Mouse (Mus musculus) liver, embryonic 14.5 days (tissue): Measurements from ENCODE around the gene Tsr2. TPM values are rescaled to one million over a fixed set of nuclear protein-coding genes. Genes with fewer than 3 reads are reported as not detected.
A peak's percentile ranks its signal among the peaks of the same experiment; 100 is the strongest.

Experiments
- ATAC-seq: fragments of 200-750 bp; cut with Nextera tagmentation; 2 replicates; pipeline ENCODE4 v1.8.0; 2017; ENCODE audit warnings: moderate number of reproducible peaks, mild to moderate bottlenecking, moderate library complexity; ENCODE audit not compliant: insufficient read depth
- DNase-seq, 3 experiments: peaks; one replicate each; pipeline ENCODE4 v3.0.0-alpha.2; 2012 to 2013; ENCODE audit warnings: low read depth in 3 of 3, low spot score in 3 of 3
- H3K27ac ChIP-seq: fragments of 300-500 bp; sonication (generic); 2 replicates; pipeline ENCODE4 v1.5.1; 2014; ENCODE audit warnings: moderate library complexity, mild to moderate bottlenecking, control low read depth, inconsistent platforms
- H3K27me3 ChIP-seq: fragments of 300-500 bp; sonication (generic); 2 replicates; pipeline ENCODE4 v1.6.1; 2014; ENCODE audit warnings: mild to moderate bottlenecking, low read length, moderate library complexity; ENCODE audit not compliant: control insufficient read depth, insufficient read depth
- H3K36me3 ChIP-seq: fragments of 300-500 bp; sonication (generic); replicated peaks from 2 replicates; pipeline ENCODE4 v1.6.1; 2014; ENCODE audit warnings: low read depth; ENCODE audit not compliant: control insufficient read depth, insufficient read depth
- H3K4me1 ChIP-seq, 2 experiments: fragments of 200-500 bp in 1 of 2; fragments of 300-500 bp in 1 of 2; sonication (generic) in 1 of 2; replicated peaks; 2 replicates each; pipeline ENCODE4 v1.6.1; 2012 to 2014; ENCODE audit warnings: antibody characterized with exemption in 1 of 2, inconsistent platforms in 1 of 2, low read length in 1 of 2; ENCODE audit not compliant: control insufficient read depth in 2 of 2, insufficient read depth in 2 of 2
- H3K4me2 ChIP-seq: fragments of 300-500 bp; sonication (generic); 2 replicates; pipeline ENCODE4 v1.6.1; 2014; ENCODE audit warnings: low read depth, mild to moderate bottlenecking, control low read depth, moderate library complexity
- H3K4me3 ChIP-seq, 2 experiments: fragments of 200-500 bp in 1 of 2; fragments of 300-500 bp in 1 of 2; sonication (generic) in 1 of 2; 2 replicates each; pipeline ENCODE4 v1.5.1; 2012 to 2014; ENCODE audit warnings: low read depth in 2 of 2, low read length in 2 of 2, mild to moderate bottlenecking in 2 of 2, control low read depth in 1 of 2, inconsistent platforms in 1 of 2, moderate library complexity in 1 of 2; ENCODE audit not compliant: insufficient read depth in 1 of 2
- H3K9ac ChIP-seq: fragments of 300-500 bp; sonication (generic); replicated peaks from 2 replicates; pipeline ENCODE4 v1.6.1; 2014; ENCODE audit warnings: mild to moderate bottlenecking, control low read depth, moderate library complexity
- H3K9me3 ChIP-seq: fragments of 300-500 bp; sonication (generic); 2 replicates; pipeline ENCODE4 v1.6.1; 2016; ENCODE audit warnings: low read length, mixed read lengths; ENCODE audit not compliant: control insufficient read depth
- CTCF ChIP-seq: IDR thresholded peaks from 2 replicates; pipeline ENCODE4 v1.5.1; 2016; ENCODE audit warnings: antibody characterized with exemption, low read depth, control low read depth
- EP300 ChIP-seq: IDR thresholded peaks from 2 replicates; pipeline ENCODE4 v1.6.1; 2016; ENCODE audit warnings: antibody characterized with exemption, low read depth
- WGBS: fragments of 180-500 bp; shearing (Covaris S2); extraction: QIAGEN DNeasy Blood & Tissue Kit; methylation state at CpG from one replicate; pipeline ENCODE4 v1.1.7; 2014; ENCODE audit not compliant: insufficient replicate concordance; 5-methylcytosine and 5-hydroxymethylcytosine counted together
- polyA plus RNA-seq, 2 experiments: library from polyadenylated mRNA; depleted of rRNA in 1 of 2; stranded (reverse) in 1 of 2; unstranded in 1 of 2; fragments of >200 nt; fragmentation: Nextera tagmentation in 1 of 2; extraction: Ambion mirVana in 1 of 2; gene quantifications; 2 replicates each; pipeline versions ENCODE4 v1.2.1 to v1.2.3; 2012 to 2014

Gene Tsr2
- polyA plus RNA-seq, 2 experiments: 8.1 to 11.4 TPM

- peak overlapping the region; percentile 51 to 52 for H3K4me3 ChIP-seq
- peak; percentile 55 for ATAC-seq
- H3K4me1 ChIP-seq: no peaks in the 10 kb centered on the region
- H3K27ac ChIP-seq: no peak overlapping the region
- DNase-seq: peak in 1 of 3 experiments; percentile 12
- no peak overlapping the region for H3K9ac ChIP-seq
- H3K27me3 ChIP-seq: peaks cover 22% of the 10 kb centered on the region
- WGBS: 15% methylated on average over 32 of the region's 62 CpGs
- TF ChIP-seq EP300: no peak
- no peak for TF ChIP-seq CTCF
- peak overlapping the region; percentile 50 for H3K4me2 ChIP-seq
- no peaks in the 10 kb centered on the region for H3K9me3 ChIP-seq
- no peaks in the 10 kb centered on the region for H3K36me3 ChIP-seq
Observed at GRCm38 (mm10) chrX:151046777-151047430, 49.4 kb downstream of the Tsr2 start.

- Histone ChIP-seq H3K4me3 (peak overlapping the region in 1 of 2 experiments; percentile 51; a peak in 1 of 4 replicates), H3K27me3 (peaks cover 22% of the 10 kb centered on the region)
- WGBS: 44% methylated on average over 11 of the region's 11 CpGs
Observed at GRCm38 (mm10) chrX:151046321-151046720, 50.0 kb downstream of the Tsr2 start.

GRCm38 (mm10) chrX:151045850-151046249 is 50.5 kb downstream of the Tsr2 start, which contains the start of gene Fgd1:
Fgd1 (plus strand) TSS chrX:151046150.
- no peaks in the 10 kb centered on the region for H3K4me1 ChIP-seq
- H3K4me2 ChIP-seq: peak within 1 kb of the TSS; percentile 50
- ATAC-seq (no peak), DNase-seq (no peak)
- H3K4me3 ChIP-seq: peak within 1 kb of the TSS; percentile 51 to 52
- no peaks in the 10 kb centered on the region for H3K36me3 ChIP-seq
- no peak within 1 kb of the TSS for H3K27ac ChIP-seq
- no peak for TF ChIP-seq CTCF
- peaks cover 22% of the 10 kb centered on the region for H3K27me3 ChIP-seq
- H3K9me3 ChIP-seq: no peaks in the 10 kb centered on the region
- WGBS: 77% methylated on average over 8 of the region's 8 CpGs
- H3K9ac ChIP-seq: no peak within 1 kb of the TSS

More at GRCm38 (mm10) chrX:151046321-151046720, 50.0 kb downstream of the Tsr2 start:
- no peak for DNase-seq
- no peak overlapping the region for H3K9ac ChIP-seq
- TF ChIP-seq CTCF (no peak), EP300 (no peak)
- H3K9me3 ChIP-seq: no peaks in the 10 kb centered on the region
- no peaks in the 10 kb centered on the region for H3K4me1 ChIP-seq
- peak overlapping the region; percentile 50; the same call in 1 of the 2 replicates for H3K4me2 ChIP-seq
- ATAC-seq: no peak
- no peak overlapping the region for H3K27ac ChIP-seq
- no peaks in the 10 kb centered on the region for H3K36me3 ChIP-seq

GRCm38 (mm10) chrX:151041223-151041622 is 55.1 kb downstream of the Tsr2 start:
- WGBS: 63% methylated on average over 5 of the region's 5 CpGs

More at GRCm38 (mm10) chrX:151041223-151041622, 55.1 kb downstream of the Tsr2 start:
- Histone ChIP-seq H3K9me3 (no peaks in the 10 kb centered on the region), H3K4me1 (no peaks in the 10 kb centered on the region), H3K9ac (no peak overlapping the region), H3K4me2 (no peak overlapping the region), H3K27ac (no peak overlapping the region), H3K27me3 (peaks cover 3% of the 10 kb centered on the region), H3K36me3 (no peaks in the 10 kb centered on the region), H3K4me3 (no peak overlapping the region)
- TF ChIP-seq CTCF (no peak), EP300 (no peak)
- DNase-seq (no peak), ATAC-seq (no peak)

Other genes starting within 250 kb of the Tsr2 start
- 4.2 and 5.4 TPM in 2 replicates for gene Gnl3l, start 79.2 kb downstream of the Tsr2 start, polyA plus RNA-seq (2012; rRNA removed)
- gene Gnl3l, start 79.2 kb downstream of the Tsr2 start, polyA plus RNA-seq (2014; fragmentation: Nextera tagmentation; extraction: Ambion mirVana): 10.3 and 11.6 TPM in 2 replicates
- gene Fgd1, start 50.4 kb downstream of the Tsr2 start, polyA plus RNA-seq (2012; rRNA removed): 3.1 and 3.5 TPM in 2 replicates
- gene Fgd1, start 50.4 kb downstream of the Tsr2 start, polyA plus RNA-seq (2014; fragmentation: Nextera tagmentation; extraction: Ambion mirVana): 1.5 and 1.6 TPM in 2 replicates
- gene Wnk3, start 101.5 kb upstream of the Tsr2 start, polyA plus RNA-seq (2012; rRNA removed): 0.04 TPM in 2 replicates
- 0.03 and 0.10 TPM in 2 replicates for gene Wnk3, start 101.5 kb upstream of the Tsr2 start, polyA plus RNA-seq (2014; fragmentation: Nextera tagmentation; extraction: Ambion mirVana)
- 0.42 and 0.48 TPM in 2 replicates for gene Fam120c, start 247.6 kb upstream of the Tsr2 start, polyA plus RNA-seq (2012; rRNA removed)
- gene Fam120c, start 247.6 kb upstream of the Tsr2 start, polyA plus RNA-seq (2014; fragmentation: Nextera tagmentation; extraction: Ambion mirVana): 0.76 TPM in 2 replicates